Mouse (Mus musculus) brown adipose tissue, adult 24 weeks (tissue): ENCODE results near the gene Tmem33. TPM values are rescaled to one million over a fixed set of nuclear protein-coding genes. Genes with fewer than 3 reads are reported as not detected.

Experiments
- H3K27ac ChIP-seq: fragments of 200-500 bp; replicated peaks from 2 replicates; pipeline ENCODE4 v1.5.1; 2012; ENCODE audit warnings: low read depth, mild to moderate bottlenecking, low read length
- H3K4me1 ChIP-seq: fragments of 200-500 bp; 2 replicates; pipeline ENCODE4 v1.6.1; 2012; ENCODE audit warnings: low read length, mixed read lengths; ENCODE audit not compliant: control insufficient read depth, insufficient read depth, insufficient read length
- H3K4me3 ChIP-seq: fragments of 200-500 bp; 2 replicates; pipeline ENCODE4 v1.5.1; 2012; ENCODE audit warnings: low read depth, mild to moderate bottlenecking, low read length, moderate library complexity; ENCODE audit not compliant: insufficient read depth
- polyA plus RNA-seq: library from polyadenylated mRNA; stranded (reverse); fragments of >200 nt; gene quantifications from 2 replicates; pipeline ENCODE4 v1.2.4, GENCODE M21; 2012; ENCODE audit not compliant: missing spikeins, insufficient read depth, insufficient read length

Tmem33 gene
- polyA plus RNA-seq, 1 experiment: 78.0 TPM

DNA sequence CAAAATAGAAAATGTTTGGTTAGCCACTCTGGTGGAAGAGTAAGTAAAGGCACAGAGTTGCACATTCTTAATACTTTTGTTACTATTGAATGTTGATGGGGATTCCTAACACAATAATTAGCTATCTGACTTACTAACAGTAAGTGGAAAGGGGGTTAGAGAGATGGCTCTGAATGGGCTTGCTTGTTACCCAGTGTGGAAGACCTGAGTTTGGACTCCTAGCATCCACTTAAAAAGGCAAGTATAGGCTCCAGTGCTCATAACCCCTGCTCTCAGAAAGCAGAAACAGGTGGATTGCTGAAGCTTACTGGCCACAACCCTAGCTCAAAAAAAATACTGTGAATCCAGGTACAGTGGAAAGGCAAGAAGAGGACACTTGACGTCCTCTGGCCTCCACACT, 35.8 kb downstream of the Tmem33 start:
- no peak overlapping the region for H3K27ac ChIP-seq
- no peaks in the 10 kb centered on the region for H3K4me1 ChIP-seq
- H3K4me3 ChIP-seq: no peak overlapping the region

DNA sequence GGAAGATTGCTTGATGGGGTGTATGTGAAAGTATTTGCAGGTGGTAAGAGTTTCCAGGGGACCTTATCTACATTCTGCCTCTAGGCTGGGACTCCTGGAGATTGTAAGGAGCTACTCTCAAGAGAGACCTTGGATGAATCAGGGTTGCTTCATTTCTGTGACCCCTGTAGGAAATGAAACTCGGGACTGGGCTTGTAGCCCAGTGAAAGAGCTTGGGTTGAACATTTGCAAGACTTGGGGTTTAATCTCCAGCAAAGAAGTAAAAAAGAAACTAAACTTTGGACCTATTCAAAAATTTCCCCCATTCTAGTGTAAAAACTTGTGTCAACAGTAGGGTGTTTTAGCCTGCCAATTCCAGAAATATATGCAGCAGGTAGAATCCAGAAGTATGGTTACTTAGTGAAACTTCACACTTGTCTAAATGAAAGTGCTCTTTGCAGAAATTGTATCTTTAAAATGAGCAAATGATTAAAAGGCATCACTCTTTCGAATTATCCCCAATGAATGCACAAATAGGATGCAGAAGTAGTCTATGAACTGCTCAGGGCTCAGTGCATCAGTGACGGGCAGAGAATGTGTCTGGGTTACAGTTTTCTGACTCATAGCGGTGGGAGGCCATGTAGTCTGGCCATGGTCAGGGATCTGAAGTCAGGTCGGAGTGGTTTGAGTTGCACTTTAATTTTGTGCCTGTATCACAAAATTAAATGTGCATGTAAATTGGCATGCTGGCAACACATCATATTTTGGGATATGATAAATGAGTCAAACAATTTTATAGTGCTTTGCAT, 36.9 kb downstream of the Tmem33 start:
- Histone ChIP-seq H3K27ac (no peak overlapping the region), H3K4me1 (no peaks in the 10 kb centered on the region), H3K4me3 (no peak overlapping the region)

DNA sequence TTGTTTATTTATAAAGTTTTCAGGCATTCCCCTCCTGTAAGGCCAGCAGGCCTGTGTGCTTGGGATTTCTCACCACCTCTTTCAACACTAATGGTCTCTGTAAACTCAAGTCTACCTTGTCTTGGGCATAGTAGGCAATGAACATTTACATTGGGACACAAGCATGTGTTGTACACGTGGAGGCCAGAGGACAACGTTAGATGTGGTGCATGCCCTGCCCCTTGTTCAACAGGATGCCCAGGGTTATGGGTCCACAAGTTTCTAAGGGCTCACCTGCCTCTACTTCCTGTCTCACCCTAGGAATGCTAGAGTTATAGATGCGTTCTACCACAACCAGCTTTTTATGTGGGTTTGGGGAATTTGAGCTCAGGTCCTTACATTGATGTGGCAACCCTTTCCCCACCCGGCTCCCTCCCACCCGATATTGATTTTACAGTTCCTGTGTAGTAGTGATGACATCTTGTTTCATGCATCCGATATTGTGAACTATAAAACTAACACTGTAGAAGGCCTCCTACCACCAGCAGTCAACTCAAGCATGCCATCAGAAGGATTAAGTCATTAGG, 39.6 kb downstream of the Tmem33 start:
- no peak overlapping the region for H3K4me3 ChIP-seq
- H3K4me1 ChIP-seq: no peaks in the 10 kb centered on the region
- no peak overlapping the region for H3K27ac ChIP-seq

DNA sequence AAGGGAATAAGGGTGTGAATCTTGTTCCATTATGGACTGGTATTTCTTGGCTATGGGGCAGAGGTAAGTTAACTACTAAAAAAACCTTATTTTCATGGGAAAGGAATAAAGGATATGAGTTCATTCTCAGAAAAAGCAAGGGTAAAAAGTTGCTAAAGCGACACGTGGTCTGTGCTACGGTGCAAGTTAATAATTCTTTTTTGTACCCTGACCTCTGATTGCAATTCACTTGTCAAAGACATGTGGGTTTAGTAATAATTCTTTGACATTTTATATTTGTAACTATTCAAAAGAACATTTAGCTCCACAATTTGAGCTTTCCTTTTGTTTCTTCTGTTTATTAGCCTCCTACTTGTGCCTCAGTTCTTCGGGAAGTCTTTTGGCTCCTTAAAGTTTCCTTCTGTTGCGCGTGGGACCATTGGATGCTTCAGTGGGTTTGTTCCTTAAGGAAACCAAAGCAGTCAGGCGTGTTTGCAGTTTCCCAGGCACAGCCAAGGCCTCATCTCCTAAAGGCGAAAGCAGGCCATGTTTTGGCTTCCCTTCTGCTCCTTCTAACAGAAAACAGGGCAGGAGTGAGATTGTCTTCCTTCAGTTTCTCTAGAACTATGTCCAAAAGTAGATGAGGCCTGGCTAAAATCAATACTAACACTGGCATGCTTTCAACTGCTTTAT, 40.7 kb downstream of the Tmem33 start:
- Histone ChIP-seq H3K4me1 (no peaks in the 10 kb centered on the region), H3K4me3 (no peak overlapping the region), H3K27ac (no peak overlapping the region)

DNA sequence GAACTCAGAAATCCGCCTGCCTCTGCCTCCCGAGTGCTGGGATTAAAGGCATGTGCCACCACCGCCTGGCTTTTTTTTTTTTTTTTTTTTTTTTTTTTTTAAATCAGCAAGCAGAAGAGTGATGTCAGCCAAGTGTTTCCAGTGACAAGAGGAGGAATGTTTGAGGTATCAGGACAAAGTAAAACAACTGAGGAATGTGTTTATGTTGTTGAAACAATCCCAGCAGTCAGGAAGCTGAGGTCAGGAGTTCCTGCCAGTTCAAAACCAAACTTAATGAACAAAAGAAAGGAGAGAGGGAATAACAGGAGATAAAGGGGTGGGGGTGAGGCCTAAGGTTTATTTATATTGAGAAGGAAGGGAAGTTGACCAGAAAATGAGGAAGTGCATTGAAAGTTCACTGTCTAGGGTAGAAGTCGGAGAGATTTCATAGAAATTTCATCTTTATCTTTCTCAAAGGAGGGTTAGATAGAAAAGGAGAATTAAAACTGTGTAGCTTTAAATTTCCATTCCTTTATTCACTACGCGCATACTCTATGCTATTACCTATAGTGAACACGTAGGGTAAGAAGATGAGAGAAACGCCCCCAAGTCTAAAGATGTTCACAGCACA, 41.5 kb downstream of the Tmem33 start:
- H3K27ac ChIP-seq: no peak overlapping the region
- no peaks in the 10 kb centered on the region for H3K4me1 ChIP-seq
- no peak overlapping the region for H3K4me3 ChIP-seq

DNA sequence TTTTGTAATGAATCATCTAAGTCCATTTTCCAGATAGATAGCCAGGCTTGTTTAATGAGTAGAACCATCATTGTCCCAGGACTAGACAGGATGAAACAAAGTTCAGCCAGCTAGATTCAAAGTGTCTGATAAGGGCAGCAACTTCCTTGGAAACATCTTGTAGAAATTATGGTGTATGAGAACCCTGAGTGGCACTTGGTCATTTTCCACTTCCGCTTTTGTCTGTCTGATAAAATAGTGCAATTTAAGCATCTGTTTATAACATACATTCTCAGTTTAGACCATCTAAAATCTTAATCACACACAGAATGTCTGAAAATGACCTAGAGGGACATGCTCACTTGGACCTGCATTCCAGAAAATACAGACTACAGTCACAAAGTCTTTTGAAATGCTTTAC, 43.5 kb downstream of the Tmem33 start:
- H3K4me1 ChIP-seq: no peaks in the 10 kb centered on the region
- H3K27ac ChIP-seq: no peak overlapping the region
- no peak overlapping the region for H3K4me3 ChIP-seq

DNA sequence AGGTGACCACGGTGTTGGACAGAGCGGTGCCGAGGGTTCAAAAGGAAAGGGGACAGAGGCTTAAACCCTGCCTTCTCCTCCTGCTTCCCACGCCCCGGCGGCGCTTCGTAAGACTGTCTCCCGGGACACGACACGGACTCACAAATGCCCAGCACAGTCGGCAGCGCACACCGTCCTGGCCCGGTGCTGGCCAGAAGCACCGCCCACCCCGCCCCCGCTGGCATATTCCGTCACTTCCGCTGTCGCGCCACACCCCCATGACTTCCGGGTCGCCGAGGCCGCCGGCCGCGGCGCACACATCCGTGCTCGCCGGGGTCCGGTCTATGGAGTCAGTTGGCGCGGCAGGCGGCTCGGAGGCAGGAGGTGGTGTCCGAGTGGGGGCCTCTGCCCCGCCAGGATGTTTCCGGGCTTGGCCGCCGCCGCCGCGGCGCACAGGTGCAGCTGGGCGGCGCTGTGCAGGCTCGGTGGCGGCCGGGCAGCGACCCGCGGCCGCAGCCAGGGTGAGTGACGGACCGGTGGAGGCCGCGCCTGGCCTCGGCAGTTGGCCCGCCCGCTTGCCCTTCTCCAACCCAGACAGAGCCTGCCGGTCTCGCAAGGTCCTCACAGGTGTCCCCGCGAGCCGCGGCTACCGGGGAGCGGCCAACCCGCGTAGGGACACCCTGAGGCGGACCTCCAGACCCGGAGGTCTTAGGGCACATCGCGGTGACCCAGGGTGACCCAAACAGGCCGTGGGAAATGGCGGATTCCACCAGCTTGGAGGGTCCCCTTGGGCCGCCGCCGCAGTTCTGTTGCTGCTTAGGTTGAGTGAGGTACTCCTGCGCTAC, 46.5 kb downstream of the Tmem33 start, which contains the start of gene Slc30a9:
TSS of gene Slc30a9 (plus strand) at position 258 of the 824 bp plus-strand sequence.
- Histone ChIP-seq H3K27ac (peak within 1 kb of the TSS; percentile 79), H3K4me1 (no peaks in the 10 kb centered on the region), H3K4me3 (peak within 1 kb of the TSS; percentile 97)

DNA sequence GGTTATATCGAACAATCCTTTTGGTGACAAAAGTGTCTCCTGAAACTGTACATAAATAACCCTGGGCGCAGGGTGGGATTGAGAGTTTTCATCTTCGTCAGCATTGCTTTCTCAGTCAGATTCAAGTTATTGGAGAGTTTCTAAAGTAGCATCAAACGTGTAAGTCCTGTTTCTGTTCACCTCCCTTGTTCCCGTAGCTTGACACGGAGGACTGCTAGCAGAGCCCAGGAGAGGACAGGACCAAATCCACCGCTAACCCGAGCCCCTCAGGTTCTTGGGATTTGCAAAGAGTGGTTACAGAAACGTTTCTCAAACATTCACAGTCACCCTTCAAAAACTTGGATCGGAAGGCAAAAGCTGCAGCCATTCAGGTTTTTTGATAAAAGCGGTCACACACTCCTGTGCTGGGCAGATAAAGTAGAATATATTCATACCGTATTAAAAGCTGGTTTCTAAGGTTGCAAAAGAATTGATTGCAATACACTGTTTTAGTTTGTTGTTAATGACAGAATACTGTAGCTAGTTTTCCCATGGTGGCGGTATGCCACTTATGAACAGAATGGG, 47.4 kb downstream of the Tmem33 start:
- H3K27ac ChIP-seq: no peak overlapping the region
- no peaks in the 10 kb centered on the region for H3K4me1 ChIP-seq
- peak overlapping the region; percentile 97 for H3K4me3 ChIP-seq

DNA sequence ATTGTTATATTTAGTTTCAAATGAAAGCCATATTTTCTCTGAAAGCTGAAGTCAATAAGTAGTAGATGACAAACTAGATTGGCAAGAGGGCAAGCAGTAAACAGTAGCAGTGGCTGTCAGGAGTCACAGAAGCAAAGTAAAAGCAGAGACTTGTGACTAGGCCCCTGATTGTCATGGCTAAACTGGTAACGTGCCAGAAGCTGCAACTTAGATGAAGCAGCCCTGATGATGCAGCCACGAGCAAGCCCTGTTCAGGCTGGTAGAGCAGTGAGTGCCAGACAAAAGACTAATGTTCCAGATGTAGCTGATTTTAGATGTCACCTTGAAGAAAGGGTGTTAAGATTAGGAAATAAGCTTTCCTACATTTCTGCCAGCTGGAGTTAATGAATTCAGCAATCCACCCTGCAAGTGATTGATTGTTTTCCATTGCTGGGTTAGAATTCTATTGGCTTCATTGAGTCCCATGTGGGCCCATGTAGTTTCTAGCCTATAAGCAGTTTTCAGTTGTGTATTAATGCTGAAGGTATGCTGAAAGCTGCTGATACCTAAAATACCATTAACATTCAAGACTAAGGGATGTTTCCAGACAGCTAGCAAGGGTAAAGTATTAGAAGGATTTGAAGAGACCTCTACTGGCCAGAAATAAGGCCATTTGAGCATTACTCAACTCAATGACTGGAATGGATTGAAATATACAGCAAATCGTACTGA, 51.6 kb downstream of the Tmem33 start:
- H3K4me1 ChIP-seq: no peaks in the 10 kb centered on the region
- no peak overlapping the region for H3K4me3 ChIP-seq
- no peak overlapping the region for H3K27ac ChIP-seq

DNA sequence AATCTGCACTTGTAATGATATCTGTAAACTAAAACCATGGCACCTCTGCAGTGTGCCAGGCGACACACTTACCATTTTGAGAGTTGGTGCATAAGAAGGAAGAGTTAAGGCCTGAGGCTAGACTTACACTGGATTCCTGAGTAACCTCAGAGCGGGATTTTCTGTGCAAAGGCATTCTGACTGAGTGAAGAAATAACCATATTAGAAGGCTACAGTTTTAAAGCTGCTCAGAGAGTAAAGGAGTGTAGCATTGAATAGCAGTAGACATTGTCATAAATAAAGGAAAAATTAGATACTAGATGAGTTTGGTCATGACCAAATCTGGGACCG, 52.1 kb downstream of the Tmem33 start:
- no peak overlapping the region for H3K4me3 ChIP-seq

DNA sequence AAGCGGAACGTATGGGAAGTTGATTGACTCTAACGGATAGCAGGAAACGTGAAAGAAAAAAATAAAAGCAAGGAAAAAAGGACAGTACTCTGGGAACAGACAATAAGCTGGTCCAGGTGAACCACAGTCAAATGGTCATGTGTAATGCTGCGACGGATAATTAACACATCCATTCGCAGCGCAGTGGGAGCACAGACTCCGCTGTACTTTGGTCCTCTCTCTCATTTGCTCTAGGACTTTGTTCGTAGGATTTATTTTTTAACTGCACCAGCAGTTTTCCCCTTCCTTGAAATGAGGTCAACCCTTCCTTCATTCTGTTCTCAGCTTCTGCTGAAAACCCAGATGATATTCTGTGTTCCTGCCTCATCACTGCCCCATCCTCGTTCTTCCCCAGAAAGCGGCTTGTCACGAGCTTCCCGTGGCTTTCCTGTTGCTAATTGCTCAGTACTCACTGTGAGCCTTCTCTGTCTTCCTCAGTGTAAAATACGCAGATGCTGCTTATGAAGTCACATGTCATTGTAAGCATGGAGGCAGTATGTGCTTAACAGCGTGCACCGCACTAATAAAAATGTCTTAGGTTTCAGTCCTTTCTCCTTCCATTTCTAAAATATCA, 61.4 kb downstream of the Tmem33 start:
- H3K27ac ChIP-seq: no peak overlapping the region
- no peak overlapping the region for H3K4me3 ChIP-seq
- H3K4me1 ChIP-seq: no peaks in the 10 kb centered on the region

More for the DNA sequence above, 52.1 kb downstream of the Tmem33 start:
- Histone ChIP-seq H3K27ac (no peak overlapping the region), H3K4me1 (no peaks in the 10 kb centered on the region)

DNA sequence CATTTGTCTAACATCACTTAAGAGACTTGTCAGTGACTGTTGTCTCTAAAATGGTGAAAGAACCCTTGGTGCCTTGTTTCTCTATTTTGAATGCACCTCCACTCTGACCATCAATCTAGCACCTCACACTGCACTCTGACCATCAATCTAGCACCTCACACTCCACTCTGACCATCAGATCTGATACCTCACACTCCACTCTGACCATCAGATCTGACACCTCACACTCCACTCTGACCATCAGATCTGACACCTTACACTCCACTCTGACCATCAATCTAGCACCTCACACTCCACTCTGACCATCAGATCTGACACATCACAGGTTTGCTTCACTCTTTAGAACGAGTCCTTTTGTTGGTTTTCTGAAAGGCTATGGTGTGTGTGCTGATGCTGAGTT, 63.7 kb downstream of the Tmem33 start:
- H3K27ac ChIP-seq: no peak overlapping the region
- no peaks in the 10 kb centered on the region for H3K4me1 ChIP-seq
- no peak overlapping the region for H3K4me3 ChIP-seq

DNA sequence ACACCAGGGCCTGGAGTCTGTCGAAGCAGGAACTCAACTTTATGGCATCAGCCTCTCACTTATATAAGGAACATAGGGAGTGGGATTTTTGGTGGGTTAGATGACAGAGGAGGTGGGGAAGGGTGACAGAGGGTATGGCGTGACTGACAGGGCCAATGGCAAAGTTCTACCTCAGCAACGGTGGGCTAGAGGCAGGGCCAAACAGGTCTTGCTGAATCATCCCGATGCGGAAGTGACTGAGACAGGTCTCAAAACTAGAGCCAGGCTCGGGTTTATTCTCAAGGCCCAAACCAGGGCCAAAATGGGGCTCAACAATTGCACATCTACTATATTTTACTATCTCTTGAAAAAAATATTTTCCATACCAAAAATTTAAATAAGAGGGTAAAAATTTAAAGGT, 80.4 kb downstream of the Tmem33 start:
- H3K4me1 ChIP-seq: no peaks in the 10 kb centered on the region
- no peak overlapping the region for H3K4me3 ChIP-seq
- H3K27ac ChIP-seq: no peak overlapping the region
